Mouse (Mus musculus) embryo, embryonic 11.5 days (tissue): Measurements from ENCODE around the gene Rps6kb2.
A peak's percentile ranks its signal among the peaks of the same experiment; 100 is the strongest.

Experiments used
- DNase-seq: peaks from one replicate; pipeline ENCODE4 v3.0.0-alpha.2; 2012; ENCODE audit warnings: low read depth, low spot score

Gene Rps6kb2

GRCm38 (mm10) chr19:4189051-4189620, 26.0 kb upstream of the Rps6kb2 start:
- no peak for DNase-seq

- DNase-seq: no peak
These were observed 24.1 kb upstream of the Rps6kb2 start for GRCm38 (mm10) chr19:4187303-4187702.

- DNase-seq: no peak
These were observed 22.1 kb upstream of the Rps6kb2 start for GRCm38 (mm10) chr19:4184976-4185975.

GRCm38 (mm10) chr19:4183689-4184088, 20.5 kb upstream of the Rps6kb2 start:
- no peak for DNase-seq

GRCm38 (mm10) chr19:4181892-4182291, 18.7 kb upstream of the Rps6kb2 start:
- no peak for DNase-seq

- DNase-seq: no peak
These were observed 17.3 kb upstream of the Rps6kb2 start for GRCm38 (mm10) chr19:4180411-4180810.

- no peak for DNase-seq
These were observed 12.3 kb upstream of the Rps6kb2 start, which contains the start of gene Carns1 for GRCm38 (mm10) chr19:4175368-4175947. Carns1 (minus strand) TSS chr19:4175479.

- DNase-seq: no peak
These were observed 9.8 kb upstream of the Rps6kb2 start for GRCm38 (mm10) chr19:4172925-4173324.

- no peak for DNase-seq
These were observed 8.5 kb upstream of the Rps6kb2 start for GRCm38 (mm10) chr19:4171393-4172290.

- DNase-seq: no peak
These were observed 7.7 kb upstream of the Rps6kb2 start for GRCm38 (mm10) chr19:4170723-4171392.

- no peak for DNase-seq
These were observed 6.7 kb upstream of the Rps6kb2 start for GRCm38 (mm10) chr19:4169810-4170209.

- peak; percentile 98 for DNase-seq
These were observed 6.2 kb upstream of the Rps6kb2 start for GRCm38 (mm10) chr19:4169378-4169784.

GRCm38 (mm10) chr19:4166678-4167476, 3.7 kb upstream of the Rps6kb2 start:
- DNase-seq: no peak

GRCm38 (mm10) chr19:4164721-4165120, 1.6 kb upstream of the Rps6kb2 start:
- DNase-seq: no peak

GRCm38 (mm10) chr19:4164100-4164499, 946 bp upstream of the Rps6kb2 start:
- no peak for DNase-seq

GRCm38 (mm10) chr19:4163543-4163887, 361 bp upstream of the Rps6kb2 start:
- DNase-seq: no peak

- DNase-seq: no peak
These were observed 4.1 kb downstream of the Rps6kb2 start for GRCm38 (mm10) chr19:4159049-4159448.

- DNase-seq: no peak
These were observed 6.4 kb downstream of the Rps6kb2 start for GRCm38 (mm10) chr19:4156771-4157170.

GRCm38 (mm10) chr19:4156073-4156579, 7.0 kb downstream of the Rps6kb2 start:
- no peak for DNase-seq
